Mouse (Mus musculus) testis, postnatal 10 days (tissue): ENCODE measurements at regions not wholly inside any gene's neighbourhood (a gene's known extent, or its start where the extent isn't known, plus 50 kb on each side); places are given as distances from the start of the nearest gene placed in this dataset.
A peak's percentile ranks its signal among the peaks of the same experiment; 100 is the strongest.

ENCODE experiments used
- DNase-seq: peaks from one replicate; pipeline ENCODE4 v3.0.0; 2021; ENCODE audit warnings: low spot score

DNA sequence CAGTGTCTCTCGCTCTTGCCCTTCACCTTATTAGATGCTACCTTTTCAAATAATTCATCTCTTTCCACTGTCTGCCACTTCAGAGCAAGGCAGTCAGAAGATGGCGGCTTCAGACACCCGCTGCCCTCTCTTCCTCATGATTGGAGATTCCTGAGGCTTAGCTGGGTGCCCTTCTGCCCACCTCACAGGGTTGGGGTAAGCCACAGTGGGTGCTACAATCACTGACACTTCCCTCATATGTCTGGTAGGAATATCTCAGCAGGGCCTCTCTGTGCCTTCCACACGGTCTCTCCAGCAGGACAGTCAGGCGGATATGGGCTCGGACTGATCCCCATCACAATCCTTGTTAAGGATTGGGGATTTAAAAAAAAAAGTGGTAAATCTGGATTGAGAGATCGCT lies 53.2 kb upstream of the Rpl36-ps4 start:
- no peak for DNase-seq

DNA sequence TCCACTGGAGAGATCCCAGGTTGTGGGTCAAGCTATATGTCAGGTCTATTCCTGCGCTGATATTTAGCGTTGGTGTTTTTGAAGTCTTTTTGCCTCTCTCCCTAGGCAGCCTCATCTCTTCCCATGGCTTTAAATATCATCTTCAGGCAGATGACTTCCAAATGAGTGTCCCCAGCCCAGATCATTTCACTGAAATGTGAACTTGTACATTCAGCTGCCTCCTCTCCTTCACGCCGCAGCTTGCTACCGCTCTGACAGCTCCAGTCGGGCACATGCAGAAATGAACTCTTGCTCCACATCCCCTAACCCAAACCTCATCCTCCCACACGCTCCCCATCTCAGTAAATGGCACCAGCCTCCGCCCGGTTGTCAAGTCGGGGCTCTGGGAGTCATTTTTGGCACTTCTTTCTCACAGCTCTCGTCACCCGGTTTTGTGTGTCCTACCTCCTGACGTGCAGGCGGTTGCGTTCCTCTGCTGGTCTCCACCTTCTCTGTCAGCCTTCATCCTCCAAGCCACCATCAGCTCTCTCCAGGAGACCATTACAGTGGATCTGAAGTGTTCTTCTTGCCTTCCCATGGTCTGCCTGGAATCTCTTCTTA lies 54.0 kb upstream of the Rpl36-ps4 start:
- DNase-seq: no peak

DNA sequence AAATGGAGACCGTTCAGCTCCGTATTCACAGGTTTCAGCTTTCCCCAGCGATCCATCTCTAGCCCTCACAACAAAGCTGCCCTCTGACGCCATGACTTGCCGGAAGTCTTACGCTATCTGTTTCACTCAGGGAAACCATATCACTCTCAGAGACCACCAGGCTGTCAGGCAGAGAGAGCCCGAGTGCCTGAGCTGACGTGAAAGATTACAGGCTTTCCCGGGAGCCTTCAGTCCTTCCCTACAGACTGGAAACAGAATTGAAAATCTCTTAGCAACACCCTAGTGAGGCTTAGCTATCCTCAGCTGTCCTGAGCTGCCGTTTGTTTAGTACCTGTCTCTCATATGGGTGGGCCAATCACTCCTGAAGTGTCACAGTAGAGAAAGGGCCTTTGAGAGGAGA lies 54.6 kb upstream of the Rpl36-ps4 start:
- DNase-seq: no peak

DNA sequence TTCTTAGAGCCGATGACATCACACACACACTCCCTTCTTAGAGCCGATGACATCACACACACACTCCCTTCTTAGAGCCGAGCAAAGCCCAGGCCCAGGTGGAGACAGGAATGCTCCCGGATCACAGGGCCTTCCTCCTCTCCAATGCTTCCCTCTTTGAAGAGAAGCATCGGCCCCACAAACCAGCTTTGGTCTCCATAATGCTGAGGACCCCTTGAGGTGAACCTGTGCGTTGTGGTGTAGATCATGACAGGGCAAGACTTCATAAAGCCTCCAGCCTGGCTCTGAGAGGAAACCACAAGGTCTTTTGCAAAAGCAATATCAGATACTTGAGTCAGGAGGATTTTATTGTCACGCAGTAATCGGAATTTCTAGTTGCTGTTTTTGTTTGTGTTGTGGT lies 55.3 kb upstream of the Rpl36-ps4 start:
- no peak for DNase-seq

DNA sequence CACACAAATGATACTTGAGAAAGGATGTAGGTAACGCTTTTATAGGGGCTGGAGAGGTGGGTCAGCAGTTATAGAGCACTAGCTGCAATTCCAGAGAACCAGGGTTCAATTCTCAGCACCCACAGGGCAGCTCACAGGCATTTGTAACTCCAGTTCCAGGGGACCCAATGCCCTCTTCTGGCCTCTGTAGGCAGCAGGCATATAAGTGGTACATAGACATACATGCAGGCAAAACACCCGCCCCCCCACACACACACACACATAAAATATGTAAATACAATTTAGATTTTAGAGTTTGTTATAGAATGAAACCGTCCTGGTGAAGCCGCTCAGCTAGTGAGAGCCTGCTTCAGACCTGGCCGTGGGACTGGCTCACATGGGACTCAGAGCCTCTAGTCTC lies 55.9 kb upstream of the Rpl36-ps4 start:
- peak; percentile 23 for DNase-seq

DNA sequence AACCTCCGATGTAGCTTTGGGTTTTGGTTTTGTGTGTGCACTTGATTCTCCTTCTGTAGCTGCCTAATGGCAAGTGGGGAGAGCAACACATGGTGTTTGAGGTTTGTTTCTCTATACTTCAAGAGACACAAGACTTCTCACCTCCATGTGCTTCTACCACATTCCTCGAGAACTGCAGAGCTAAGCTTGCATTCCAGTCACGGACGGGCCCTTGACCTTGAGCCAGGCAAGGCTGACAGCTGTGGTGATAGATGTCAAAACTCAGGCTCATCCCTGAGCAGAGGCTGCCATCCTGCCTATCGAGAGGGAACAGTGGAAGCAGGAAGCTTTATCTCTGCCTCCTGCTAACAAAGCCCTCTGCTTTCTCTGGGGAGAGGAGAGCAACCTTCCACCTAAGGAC lies 59.2 kb upstream of the Rpl36-ps4 start:
- DNase-seq: no peak

DNA sequence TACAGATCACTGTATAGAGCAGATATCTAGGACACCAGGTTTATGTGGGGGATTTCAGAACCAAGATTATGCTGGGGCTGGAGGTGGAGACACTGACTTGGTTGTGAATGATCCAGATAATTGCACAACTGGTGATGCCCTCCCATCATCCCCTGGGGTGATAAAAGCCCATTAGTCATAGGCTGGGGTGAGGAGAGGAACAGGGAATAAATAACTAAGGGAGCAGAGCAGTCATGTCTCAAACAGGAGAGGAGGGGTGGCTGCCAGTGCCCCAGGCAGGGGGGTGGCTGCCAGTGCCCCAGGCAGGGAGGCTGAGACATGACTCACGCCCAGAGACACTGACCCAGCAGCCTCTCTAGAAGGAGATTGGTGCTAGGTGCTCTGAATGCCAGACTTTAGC lies 53.7 kb upstream of the Kcnk12 start:
- no peak for DNase-seq

DNA sequence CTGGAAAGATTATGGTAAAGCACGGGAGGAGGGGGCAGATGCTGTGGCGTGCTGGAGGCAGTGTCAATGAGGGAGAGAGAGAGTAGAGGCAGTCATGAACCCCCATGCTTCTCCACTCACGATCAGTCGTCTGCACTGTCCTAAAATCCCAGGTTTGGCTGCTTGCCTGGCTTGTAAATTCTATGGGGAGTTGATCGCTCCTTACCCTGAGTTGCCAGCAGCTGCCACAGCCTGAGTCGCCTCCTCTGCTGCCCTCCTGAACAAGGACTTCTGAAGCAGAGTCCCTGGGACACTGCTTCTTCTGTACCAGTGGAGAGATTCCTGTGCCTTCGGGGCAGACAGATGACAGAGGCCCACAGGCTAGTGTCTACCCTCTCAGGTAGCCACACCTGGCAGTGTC lies 52.1 kb upstream of the Kcnk12 start:
- DNase-seq: no peak

DNA sequence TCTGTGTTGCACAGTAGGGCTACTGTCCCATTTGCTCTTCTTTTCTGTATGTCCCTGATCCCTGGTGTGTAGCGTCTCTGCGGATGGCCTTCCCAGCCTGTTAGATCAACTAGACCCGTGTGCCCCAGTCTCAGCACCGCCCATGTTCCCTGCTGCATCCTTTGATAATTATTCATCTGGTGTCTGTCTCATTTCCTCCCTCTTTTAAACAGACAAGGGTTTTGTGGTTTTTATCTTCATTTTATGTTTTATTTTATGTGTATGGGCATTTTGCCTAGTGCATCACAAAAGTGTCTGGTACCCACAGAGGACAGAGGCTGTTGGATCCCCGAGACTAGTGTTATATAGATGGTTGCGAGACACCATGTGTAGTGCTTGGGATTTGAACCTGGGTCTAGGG lies 51.6 kb upstream of the Kcnk12 start:
- no peak for DNase-seq

DNA sequence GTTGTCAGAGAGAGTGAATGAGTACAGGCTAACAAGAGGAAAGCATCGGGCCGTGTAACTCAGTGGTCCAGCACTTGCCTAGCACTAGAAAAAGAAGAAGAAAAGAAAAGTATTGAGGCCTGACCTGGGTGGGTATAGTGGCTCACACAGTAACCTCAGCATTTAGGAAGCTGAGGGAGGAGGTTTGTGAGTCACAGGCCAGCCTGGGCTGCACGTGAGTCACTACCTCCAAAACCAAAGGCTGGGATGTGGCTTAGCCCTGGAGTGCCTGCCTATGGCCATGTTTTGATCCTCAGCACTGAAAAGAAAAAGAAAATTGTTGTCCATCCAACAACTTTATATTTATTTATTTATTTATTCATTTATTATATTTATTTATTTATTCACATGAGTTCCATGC lies 51.2 kb upstream of the Kcnk12 start:
- DNase-seq: no peak
